Mouse (Mus musculus): ENCODE data around the gene Hyal2.

DNA sequence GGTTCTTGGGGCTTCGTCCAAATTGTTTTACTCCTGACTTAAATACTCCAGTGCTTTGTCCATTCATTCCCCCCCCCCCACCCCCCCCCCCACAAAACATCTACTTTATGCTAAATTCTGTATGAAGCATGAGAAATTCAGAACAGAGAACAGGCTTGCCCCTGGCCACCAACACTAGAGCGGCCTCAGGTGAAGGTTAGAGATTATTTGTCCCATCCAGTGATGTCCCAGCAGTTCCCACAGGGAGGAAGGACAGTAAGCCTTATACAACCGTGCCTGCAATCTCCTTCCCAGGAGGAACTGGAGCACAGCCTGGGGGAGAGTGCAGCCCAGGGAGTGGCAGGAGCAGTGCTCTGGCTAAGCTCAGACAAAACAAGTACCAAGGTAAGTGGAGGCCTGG is 10.8 kb downstream of the Hyal2 start, which contains the start of gene Naa80:
- TF ChIP-seq POLR2A (IDR thresholded peaks at IDR 0.05; ENCODE audit: low read depth, low read length): no peak
- TF ChIP-seq CTCF (conservative IDR thresholded peaks at IDR 0.05; ENCODE audit: insufficient read depth, insufficient read length, low read depth, low read length): no peak
